Mouse (Mus musculus): ENCODE data around the gene Olfr196. TPM values are rescaled to one million over a fixed set of nuclear protein-coding genes. Genes with fewer than 3 reads are reported as not detected.
"Not testable (repeated sequence)": the region's sequence is repeated elsewhere in the genome, so short reads cannot be mapped to it uniquely, and the experiment has no call there.

Olfr196 gene
- total RNA-seq (2014; rRNA removed) (not detected in 2 replicates), polyA plus RNA-seq (2015; fragmentation: Nextera tagmentation; extraction: Ambion mirVana) (not detected in 2 replicates)

DNA sequence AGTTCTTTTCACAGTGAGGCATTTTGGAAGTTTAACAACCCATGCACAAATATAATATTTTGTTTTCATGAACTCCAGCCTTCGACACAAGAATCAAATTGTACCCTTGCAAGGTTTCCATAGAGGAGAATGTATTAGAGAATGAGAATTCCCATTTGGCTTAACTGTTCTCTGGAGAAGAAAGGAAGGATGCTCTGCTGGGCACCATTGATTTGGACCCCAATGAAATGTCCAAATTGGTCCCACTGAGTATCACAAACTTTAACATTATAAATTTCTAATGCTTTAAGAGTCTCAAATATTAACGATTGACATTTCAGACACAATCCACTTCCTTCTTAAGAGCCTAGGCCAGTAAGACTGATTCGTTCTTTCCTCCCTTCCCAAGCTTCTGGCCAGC is at the start of gene Olfr196:
Olfr196 (minus strand) TSS at position 101 of the 400 bp plus-strand sequence.
- Histone ChIP-seq H3K27me3 (ENCODE audit: insufficient read depth, low read length) (no peaks in the 10 kb centered on the region), H3K4me1 (ENCODE audit: insufficient read depth) (no peaks in the 10 kb centered on the region), H3K36me3 (ENCODE audit: insufficient read depth) (no peaks in the 10 kb centered on the region), H3K27ac (ENCODE audit: low read depth, low read length) (no peak within 1 kb of the TSS), H3K4me3 (ENCODE audit: low read depth, low read length) (no peak within 1 kb of the TSS), H3K9ac (no peak within 1 kb of the TSS), H3K9me3 (ENCODE audit: low read length) (no peaks in the 10 kb centered on the region), H3K4me2 (ENCODE audit: low read depth) (no peak within 1 kb of the TSS)
- ATAC-seq (no peak), DNase-seq (no peak)
- 75% methylated on average over 3 of the region's 3 CpGs for WGBS
- TF ChIP-seq CTCF (IDR thresholded peaks at IDR 0.05; ENCODE audit: low read depth): no peak

- not testable (repeated sequence) for H3K4me3 ChIP-seq (ENCODE audit: low read depth, low read length); H3K36me3 ChIP-seq (ENCODE audit: insufficient read depth); H3K27me3 ChIP-seq (ENCODE audit: insufficient read depth, low read length); H3K27ac ChIP-seq (ENCODE audit: low read depth, low read length); H3K9me3 ChIP-seq (ENCODE audit: low read length); H3K4me1 ChIP-seq (ENCODE audit: insufficient read depth); H3K9ac ChIP-seq; H3K4me2 ChIP-seq (ENCODE audit: low read depth); DNase-seq; ATAC-seq
- WGBS: 85% methylated on average over 1 of the region's 1 CpGs
These were observed 49.4 kb upstream of the Olfr196 start, which contains the start of gene Olfr199 for GRCm38 (mm10) chr16:59219667-59220066. Gene Olfr199, minus strand, starts transcription at chr16:59219767.

DNA sequence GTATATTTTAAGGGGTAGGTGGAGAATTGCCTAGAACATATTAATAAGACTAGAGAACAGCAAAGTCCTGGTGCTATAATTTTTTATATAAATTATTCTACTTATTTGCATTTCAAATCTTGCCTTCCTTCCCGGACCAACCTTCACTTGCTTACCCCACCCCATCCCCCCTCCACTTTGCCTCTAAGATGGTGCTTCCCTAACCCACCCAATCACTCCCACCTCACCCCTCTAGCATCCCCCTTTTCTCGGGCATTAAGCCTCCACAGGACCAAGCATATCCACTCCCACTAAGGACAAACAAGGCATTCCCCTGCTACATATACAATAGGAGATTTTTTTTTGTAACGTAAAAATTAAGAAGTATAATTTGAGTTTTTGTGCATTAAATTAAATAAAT is 47.6 kb upstream of the Olfr196 start:
- H3K4me2 ChIP-seq (ENCODE audit: low read depth); H3K4me3 ChIP-seq (ENCODE audit: low read depth, low read length); H3K27ac ChIP-seq (ENCODE audit: low read depth, low read length); H3K27me3 ChIP-seq (ENCODE audit: insufficient read depth, low read length); ATAC-seq; H3K9ac ChIP-seq; H3K36me3 ChIP-seq (ENCODE audit: insufficient read depth); DNase-seq; H3K4me1 ChIP-seq (ENCODE audit: insufficient read depth); H3K9me3 ChIP-seq (ENCODE audit: low read length): not testable (repeated sequence)
- 86% methylated on average over 3 of the region's 3 CpGs for WGBS

DNA sequence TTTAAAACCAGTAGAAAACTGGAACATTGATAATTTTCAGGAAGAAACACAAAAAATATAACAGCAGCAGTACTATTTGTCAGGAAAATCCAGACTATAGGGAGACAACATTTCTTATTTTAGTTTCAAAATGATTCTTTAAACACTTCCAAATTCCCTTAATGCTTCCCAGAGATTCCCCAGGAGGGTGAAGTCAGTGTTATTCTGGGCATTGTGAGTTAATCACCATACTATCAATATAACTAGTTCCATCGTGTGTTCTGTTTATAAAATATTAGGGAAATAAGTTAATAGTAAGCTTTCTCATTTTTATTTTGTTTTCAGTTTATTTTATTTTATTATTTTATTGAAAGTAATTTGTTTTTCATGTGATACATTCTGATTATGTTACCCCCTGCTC is 33.2 kb upstream of the Olfr196 start, which contains the start of gene Olfr198:
Olfr198 (minus strand) TSS at position 101 of the 400 bp plus-strand sequence.
- not testable (repeated sequence) for H3K4me3 ChIP-seq (ENCODE audit: low read depth, low read length); DNase-seq; ATAC-seq; H3K27me3 ChIP-seq (ENCODE audit: insufficient read depth, low read length); H3K9ac ChIP-seq; H3K4me1 ChIP-seq (ENCODE audit: insufficient read depth); H3K4me2 ChIP-seq (ENCODE audit: low read depth); H3K27ac ChIP-seq (ENCODE audit: low read depth, low read length); H3K9me3 ChIP-seq (ENCODE audit: low read length); H3K36me3 ChIP-seq (ENCODE audit: insufficient read depth)
- 70% methylated on average over 1 of the region's 1 CpGs for WGBS

DNA sequence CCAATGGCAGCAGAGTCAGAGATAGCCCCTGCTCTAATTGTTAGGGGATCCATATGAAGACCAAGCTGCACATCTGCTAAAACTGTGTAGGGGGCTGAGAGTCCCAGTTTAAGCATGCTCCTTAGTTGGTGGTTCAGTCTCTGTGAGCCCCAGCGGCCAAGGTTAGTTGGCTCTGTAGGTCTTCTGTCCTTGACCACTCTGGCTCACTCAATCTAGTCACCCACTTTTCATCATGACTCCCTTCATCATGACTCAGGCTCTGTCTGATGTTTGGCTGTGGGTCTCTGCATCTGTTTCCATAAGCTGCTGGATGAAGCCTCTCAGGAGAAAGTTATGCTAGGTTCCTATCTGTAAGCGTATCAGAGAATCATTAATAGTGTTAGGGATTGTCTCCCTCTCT is 18.3 kb downstream of the Olfr196 start:
- no peak for TF ChIP-seq CTCF (IDR thresholded peaks at IDR 0.05; ENCODE audit: low read depth)
- 92% methylated on average over 2 of the region's 2 CpGs for WGBS
- Histone ChIP-seq H3K4me1 (ENCODE audit: insufficient read depth) (no peaks in the 10 kb centered on the region), H3K27me3 (ENCODE audit: insufficient read depth, low read length) (no peaks in the 10 kb centered on the region), H3K27ac (ENCODE audit: low read depth, low read length) (no peak overlapping the region), H3K4me3 (ENCODE audit: low read depth, low read length) (no peak overlapping the region), H3K36me3 (ENCODE audit: insufficient read depth) (no peaks in the 10 kb centered on the region), H3K9me3 (ENCODE audit: low read length) (no peaks in the 10 kb centered on the region), H3K4me2 (ENCODE audit: low read depth) (no peak overlapping the region), H3K9ac (no peak overlapping the region)
- no peak for DNase-seq
- ATAC-seq: no peak

GRCm38 (mm10) chr16:59146746-59147145 is 23.5 kb downstream of the Olfr196 start, which contains the start of gene Olfr195:
Gene Olfr195, plus strand, starts transcription at chr16:59147046.
- DNase-seq (no peak), ATAC-seq (no peak)
- Histone ChIP-seq H3K27me3 (ENCODE audit: insufficient read depth, low read length) (no peaks in the 10 kb centered on the region), H3K4me2 (ENCODE audit: low read depth) (no peak within 1 kb of the TSS), H3K4me3 (ENCODE audit: low read depth, low read length) (no peak within 1 kb of the TSS), H3K9ac (no peak within 1 kb of the TSS), H3K36me3 (ENCODE audit: insufficient read depth) (no peaks in the 10 kb centered on the region), H3K4me1 (ENCODE audit: insufficient read depth) (no peaks in the 10 kb centered on the region), H3K27ac (ENCODE audit: low read depth, low read length) (no peak within 1 kb of the TSS), H3K9me3 (ENCODE audit: low read length) (no peaks in the 10 kb centered on the region)
- 97% methylated on average over 1 of the region's 1 CpGs for WGBS
- no peak for TF ChIP-seq CTCF (IDR thresholded peaks at IDR 0.05; ENCODE audit: low read depth)

GRCm38 (mm10) chr16:59141105-59141504 is 29.1 kb downstream of the Olfr196 start:
- H3K4me2 ChIP-seq (ENCODE audit: low read depth): no peak overlapping the region
- no peaks in the 10 kb centered on the region for H3K36me3 ChIP-seq (ENCODE audit: insufficient read depth)
- no peak for ATAC-seq
- H3K4me1 ChIP-seq (ENCODE audit: insufficient read depth): no peaks in the 10 kb centered on the region
- no peak for TF ChIP-seq CTCF (IDR thresholded peaks at IDR 0.05; ENCODE audit: low read depth)
- no peak overlapping the region for H3K27ac ChIP-seq (ENCODE audit: low read depth, low read length)
- no peaks in the 10 kb centered on the region for H3K27me3 ChIP-seq (ENCODE audit: insufficient read depth, low read length)
- no peak for DNase-seq
- no peak overlapping the region for H3K4me3 ChIP-seq (ENCODE audit: low read depth, low read length)
- H3K9ac ChIP-seq: no peak overlapping the region
- no peaks in the 10 kb centered on the region for H3K9me3 ChIP-seq (ENCODE audit: low read length)

- no peaks in the 10 kb centered on the region for H3K9me3 ChIP-seq (ENCODE audit: low read length)
- H3K27ac ChIP-seq (ENCODE audit: low read depth, low read length): no peak overlapping the region
- no peak for TF ChIP-seq CTCF (IDR thresholded peaks at IDR 0.05; ENCODE audit: low read depth)
- ATAC-seq (no peak), DNase-seq (no peak)
- H3K4me2 ChIP-seq (ENCODE audit: low read depth): no peak overlapping the region
- no peaks in the 10 kb centered on the region for H3K36me3 ChIP-seq (ENCODE audit: insufficient read depth)
- WGBS: 94% methylated on average over 1 of the region's 1 CpGs
- H3K27me3 ChIP-seq (ENCODE audit: insufficient read depth, low read length): no peaks in the 10 kb centered on the region
- H3K9ac ChIP-seq: no peak overlapping the region
- no peaks in the 10 kb centered on the region for H3K4me1 ChIP-seq (ENCODE audit: insufficient read depth)
- H3K4me3 ChIP-seq (ENCODE audit: low read depth, low read length): no peak overlapping the region
These were observed 39.5 kb downstream of the Olfr196 start for GRCm38 (mm10) chr16:59130740-59131139.
